ENCODE assay signal across 19 mouse cellular contexts in genomic region chr12:33626092-33626882, GRCm38 (mm10).
"Had no signal": no experiment of that assay in that cellular context is flagged by ENCODE, and none has a peak within 500 bp of the region (broad histone marks: within the 10 kb centered on the region; RNA-seq: fewer than 3 reads in every experiment).

No protein-coding gene starts in this region.

- H3K27me3 ChIP-seq: limb, embryonic 12.5 days had no signal

- H3K4me3 ChIP-seq: left cerebral cortex, adult 2 months; limb, embryonic 12.5 days had no signal

- ATAC-seq: liver, postnatal 0 days; lung, postnatal 0 days had no signal

- H3K9ac ChIP-seq: limb, embryonic 12.5 days; liver, embryonic 14.5 days; liver, postnatal 0 days; lung, embryonic 14.5 days had no signal

- H3K36me3 ChIP-seq: limb, embryonic 12.5 days had no signal

- H3K4me2 ChIP-seq: limb, embryonic 12.5 days; liver, embryonic 11.5 days; lung, embryonic 14.5 days; midbrain, embryonic 11.5 days had no signal

- H3K27ac ChIP-seq: kidney, postnatal 0 days; left cerebral cortex, adult 2 months; limb, embryonic 12.5 days; liver, embryonic 14.5 days; stomach, postnatal 0 days had no signal

- DNase-seq: kidney, adult 2 months; layer of hippocampus, postnatal 36 days; liver, postnatal 0 days; lung, embryonic 14.5 days; lung, postnatal 4 days; midbrain, embryonic 14.5 days; right cerebral cortex, postnatal 14 days; right cerebral cortex, postnatal 4 days; thymus, adult 2 months; thymus, postnatal 14 days; thymus, postnatal 4 days had no signal

- H3K9me3 ChIP-seq: limb, embryonic 12.5 days had no signal
